Mouse (Mus musculus) lung, adult 18-20 months (tissue): Measurements from ENCODE around the gene Rimbp3.
"Not testable (repeated sequence)": the region's sequence is repeated elsewhere in the genome, so short reads cannot be mapped to it uniquely, and the experiment has no call there.

Experiments
- DNase-seq, 2 experiments: peaks; one replicate each; pipeline ENCODE4 v3.0.0; 2022; ENCODE audit warnings: mixed read lengths in 2 of 2

Rimbp3 gene

DNA sequence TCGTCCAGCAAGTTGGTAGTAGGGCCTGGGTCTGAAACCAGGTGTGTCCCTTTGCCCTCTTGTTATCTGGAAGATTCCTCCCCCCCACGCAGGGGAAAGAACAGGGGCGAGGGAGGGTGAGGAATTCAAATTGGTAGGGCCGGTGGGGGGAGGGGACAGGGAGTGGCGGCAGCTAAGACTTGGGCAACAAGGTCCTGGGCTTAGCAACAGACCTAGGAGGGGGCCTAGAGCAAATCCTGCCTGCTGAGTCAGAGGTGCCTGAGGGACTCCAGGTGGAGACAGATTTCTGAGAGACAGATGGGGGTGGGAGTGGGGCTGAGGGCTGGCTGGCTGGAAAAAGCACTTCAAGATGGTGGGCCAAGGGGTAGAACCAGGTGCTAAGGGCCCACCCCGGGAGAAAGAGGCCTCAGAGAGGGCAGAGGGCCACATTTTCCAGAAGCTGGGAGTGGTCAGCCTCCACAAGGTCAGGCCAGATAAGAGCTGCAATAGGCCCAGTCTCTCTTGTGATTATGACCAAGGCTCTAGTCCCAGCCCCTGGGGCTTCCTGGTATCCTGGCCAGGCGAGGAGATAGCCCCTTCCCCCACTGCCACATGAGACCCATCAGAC lies 11.8 kb downstream of the Rimbp3 start:
- DNase-seq, result no peak

GRCm38 (mm10) chr16:17222197-17222596 lies 13.8 kb downstream of the Rimbp3 start:
- DNase-seq, result peak; percentile 85 to 87

DNA sequence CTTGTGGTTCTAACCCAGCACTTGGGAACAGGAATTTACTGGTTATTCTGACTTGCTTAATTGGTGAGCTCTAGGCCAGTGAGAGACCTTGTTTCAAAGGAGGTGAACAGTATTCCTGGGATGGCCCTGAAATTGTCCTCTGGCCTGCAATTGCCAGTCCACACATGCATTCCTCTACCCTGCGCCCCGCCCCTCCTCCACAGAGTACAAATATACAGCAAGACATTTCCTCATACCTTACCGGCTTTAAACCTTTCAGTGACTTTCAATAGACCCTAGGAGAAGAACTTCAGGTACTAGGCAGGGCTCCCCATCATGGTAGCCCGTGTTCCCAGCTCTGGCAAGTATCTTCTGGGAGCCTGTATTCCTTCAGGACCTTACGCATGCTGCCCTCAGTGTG lies 17.2 kb downstream of the Rimbp3 start:
- peak; percentile 24 to 41 for DNase-seq

- no peak for DNase-seq
These were observed 18.1 kb downstream of the Rimbp3 start for GRCm38 (mm10) chr16:17226496-17226895.

GRCm38 (mm10) chr16:17231523-17231922 lies 23.1 kb downstream of the Rimbp3 start:
- DNase-seq, result not testable (repeated sequence)

DNA sequence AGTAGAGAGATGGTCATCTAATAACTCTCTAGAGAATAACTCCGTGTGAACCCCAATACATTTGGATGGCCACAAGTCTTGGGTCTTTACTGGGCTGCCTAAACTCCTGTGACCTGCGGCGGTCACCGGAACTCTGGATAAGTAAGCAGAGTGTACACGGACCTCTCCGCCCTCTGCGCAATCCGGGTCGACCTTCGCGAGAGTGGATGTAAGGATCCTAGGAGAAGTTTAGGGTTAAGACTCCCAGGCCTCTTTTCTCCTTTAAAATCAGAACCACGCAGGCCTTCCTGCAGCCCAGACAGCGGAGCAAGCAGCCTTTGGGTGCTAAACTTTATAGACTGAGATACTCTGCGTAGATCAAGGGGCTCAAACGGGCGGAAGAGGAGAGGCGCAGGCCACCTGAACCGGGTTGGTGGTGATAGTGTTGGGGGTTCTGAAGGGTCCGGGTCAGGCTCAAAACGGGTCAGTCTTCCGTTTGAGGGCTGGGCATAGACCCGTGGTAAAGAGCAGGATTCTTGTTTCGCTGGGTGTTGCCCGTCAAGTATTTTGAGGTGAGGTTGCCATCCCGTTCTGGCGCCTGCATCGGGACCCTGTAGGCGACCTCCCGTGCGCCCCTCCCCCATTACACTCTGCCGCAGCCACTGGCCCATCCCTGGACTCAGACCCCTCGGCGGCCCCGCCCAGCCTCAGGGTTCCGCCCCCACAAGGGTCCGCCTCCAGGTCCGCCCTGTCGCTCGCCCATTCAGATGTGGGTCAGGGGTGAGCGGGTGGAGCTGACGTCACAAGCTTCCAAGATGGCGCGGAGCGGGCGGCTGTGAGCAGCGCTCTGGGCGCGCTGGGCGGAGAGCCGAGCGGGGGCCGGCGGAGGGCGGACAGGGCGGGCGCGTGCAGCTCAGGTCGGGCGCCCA lies 24.6 kb downstream of the Rimbp3 start, which contains the start of gene Hic2:
Hic2 (plus strand) TSS at position 779 of the 908 bp plus-strand sequence.
- DNase-seq, result peak; percentile 94 to 96

- DNase-seq, result peak; percentile 11 to 24
These were observed 25.5 kb downstream of the Rimbp3 start for GRCm38 (mm10) chr16:17233702-17234498.

GRCm38 (mm10) chr16:17234499-17234895 lies 26.1 kb downstream of the Rimbp3 start:
- peak in 1 of 2 experiments; percentile 18 for DNase-seq

DNA sequence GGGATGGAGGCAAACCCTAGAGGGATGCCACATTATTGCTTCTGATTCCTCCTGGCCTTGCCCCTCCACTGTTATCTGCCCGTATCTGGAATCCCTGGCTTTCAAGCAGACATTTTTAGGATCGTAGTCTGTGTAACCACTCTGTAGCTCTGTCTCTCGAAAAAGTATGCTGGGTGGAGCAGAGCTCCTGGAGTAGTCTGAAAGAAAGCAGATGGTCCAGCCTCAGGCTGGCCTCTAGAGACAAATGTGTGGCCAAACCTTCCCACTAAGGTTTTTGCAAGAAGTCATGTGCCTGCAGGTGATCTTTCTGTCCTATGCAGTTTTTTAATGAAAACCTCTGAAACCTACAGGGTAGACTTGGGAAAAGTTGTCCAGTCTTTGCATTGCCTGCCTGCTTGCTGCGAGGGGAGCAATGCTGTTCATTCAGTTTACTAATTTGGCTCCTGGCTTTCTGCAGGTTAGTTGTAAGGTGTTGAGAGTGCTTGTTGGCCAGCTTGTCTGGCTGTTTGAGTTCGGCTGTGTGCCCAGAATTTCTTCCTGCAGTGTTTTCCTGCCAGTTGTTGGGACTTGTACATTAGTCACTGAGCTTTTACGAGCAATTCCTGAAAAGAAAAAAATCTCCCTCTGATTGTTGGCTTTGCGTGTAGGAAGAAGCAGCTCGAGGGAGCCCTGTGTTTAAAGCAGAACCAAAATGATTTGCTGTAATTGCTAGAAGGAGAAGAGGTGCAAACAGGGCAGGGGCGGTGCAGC lies 26.7 kb downstream of the Rimbp3 start:
- peak; percentile 62 to 65 for DNase-seq

GRCm38 (mm10) chr16:17237634-17238033 lies 29.2 kb downstream of the Rimbp3 start:
- DNase-seq, result no peak

DNA sequence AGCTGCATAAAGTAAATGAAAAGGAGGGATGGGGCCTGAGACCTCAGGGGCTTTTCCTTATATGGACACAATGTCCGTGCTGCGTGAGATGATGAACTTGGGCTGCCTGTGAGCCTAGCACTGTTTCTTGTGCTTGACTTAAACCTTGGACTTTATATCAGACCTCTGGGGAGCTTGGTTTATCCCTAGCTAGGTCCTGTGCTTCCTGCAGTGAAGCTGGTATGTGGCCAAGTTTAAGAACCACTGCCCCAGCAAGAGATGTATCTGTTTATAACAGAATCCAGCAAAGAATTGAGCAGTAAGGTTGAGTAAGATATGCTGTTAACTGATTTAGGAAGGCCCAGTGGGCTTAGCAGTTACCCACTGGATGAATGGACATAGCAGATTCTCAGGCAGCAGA lies 31.0 kb downstream of the Rimbp3 start:
- no peak for DNase-seq

DNA sequence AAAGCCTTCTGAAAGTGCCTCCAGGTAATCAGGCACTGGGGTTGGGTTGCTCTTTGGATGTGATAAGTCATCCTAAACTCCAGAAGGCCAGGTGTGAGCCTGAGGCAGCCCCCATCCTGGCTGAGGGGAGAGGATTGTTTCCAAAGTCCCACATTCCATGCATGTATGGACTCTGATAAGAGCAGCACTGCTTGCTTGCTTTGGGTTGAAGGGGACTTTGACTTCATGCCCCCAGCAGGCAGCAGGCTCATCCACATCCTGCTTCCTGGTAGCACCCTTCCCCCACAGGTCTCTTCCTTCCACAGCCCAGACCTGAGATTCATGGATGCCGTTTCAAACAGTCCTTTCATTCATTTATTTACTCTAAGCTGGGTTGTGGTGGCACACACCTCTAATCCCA lies 35.3 kb downstream of the Rimbp3 start:
- DNase-seq, result no peak

DNA sequence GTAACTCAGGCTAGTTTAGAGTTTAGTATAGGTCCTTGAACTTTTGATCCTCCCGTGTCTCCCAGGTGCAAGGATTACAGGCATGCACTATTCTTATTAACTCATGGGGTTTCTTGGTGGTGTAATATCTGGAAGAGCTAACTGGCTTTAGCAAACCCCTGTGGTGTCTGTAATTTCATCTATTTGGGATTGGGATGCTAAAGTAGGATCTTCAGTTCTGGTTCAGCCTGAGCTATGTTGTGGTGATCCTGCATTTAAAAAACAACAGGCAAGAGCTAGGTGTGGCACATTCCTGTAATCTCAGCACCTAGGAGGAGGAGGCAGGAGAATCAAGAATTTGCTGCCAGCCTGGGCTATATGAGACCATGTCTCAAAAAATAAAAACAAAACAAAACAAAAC lies 36.6 kb downstream of the Rimbp3 start:
- no peak for DNase-seq

- DNase-seq, result peak; percentile 86 to 89
These were observed 39.3 kb downstream of the Rimbp3 start for GRCm38 (mm10) chr16:17247727-17248126.

DNA sequence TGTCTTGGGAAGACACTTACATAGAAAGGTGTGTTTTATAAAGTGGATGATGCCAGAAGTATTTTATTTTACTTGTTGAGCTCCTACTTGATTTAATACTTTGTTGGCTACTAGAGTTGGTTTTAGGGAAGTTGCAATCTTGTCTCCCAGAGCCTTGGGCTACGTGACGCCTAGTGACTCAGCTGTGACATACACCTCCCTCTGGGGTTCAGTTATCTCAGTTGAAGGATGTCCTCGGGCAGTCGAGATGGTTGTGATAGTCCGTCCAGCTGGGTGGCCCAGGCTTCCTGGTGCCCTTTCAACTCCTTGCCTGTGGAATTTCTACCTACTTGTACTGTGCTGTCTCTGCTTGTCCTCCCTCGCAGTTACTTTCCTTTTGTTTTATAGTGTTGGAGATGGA lies 40.7 kb downstream of the Rimbp3 start:
- DNase-seq, result no peak

GRCm38 (mm10) chr16:17251539-17251938 lies 43.1 kb downstream of the Rimbp3 start:
- peak; percentile 86 for DNase-seq

GRCm38 (mm10) chr16:17252086-17252726 lies 43.8 kb downstream of the Rimbp3 start:
- DNase-seq, result no peak

- DNase-seq, result no peak
These were observed 44.4 kb downstream of the Rimbp3 start for GRCm38 (mm10) chr16:17252841-17253240.

- no peak for DNase-seq
These were observed 45.7 kb downstream of the Rimbp3 start for GRCm38 (mm10) chr16:17254005-17254597.

GRCm38 (mm10) chr16:17255270-17255669 lies 46.9 kb downstream of the Rimbp3 start:
- no peak for DNase-seq

- DNase-seq, result no peak
These were observed 49.0 kb downstream of the Rimbp3 start for GRCm38 (mm10) chr16:17257359-17257821.
